Mouse (Mus musculus) layer of hippocampus, postnatal 25 days (tissue): ENCODE data around the gene Frem2. TPM values are rescaled to one million over a fixed set of nuclear protein-coding genes. Genes with fewer than 3 reads are reported as not detected.

Experiments
- DNase-seq, 2 experiments: peaks; one replicate each; pipeline ENCODE4 v3.0.0; 2022; ENCODE audit warnings: mixed read lengths in 2 of 2, low spot score in 1 of 2; ENCODE audit errors: extremely low spot score in 1 of 2
- total RNA-seq, 2 experiments: library from RNA; stranded (reverse); gene quantifications; 2 replicates each; pipeline ENCODE4 v1.2.3; 2021

The Frem2 gene
- total RNA-seq, 2 experiments from 2014 or later, result 1.7 to 2.3 TPM

GRCm38 (mm10) chr3:53559056-53559455, 98.1 kb downstream of the Frem2 start:
- DNase-seq, result no peak

DNA sequence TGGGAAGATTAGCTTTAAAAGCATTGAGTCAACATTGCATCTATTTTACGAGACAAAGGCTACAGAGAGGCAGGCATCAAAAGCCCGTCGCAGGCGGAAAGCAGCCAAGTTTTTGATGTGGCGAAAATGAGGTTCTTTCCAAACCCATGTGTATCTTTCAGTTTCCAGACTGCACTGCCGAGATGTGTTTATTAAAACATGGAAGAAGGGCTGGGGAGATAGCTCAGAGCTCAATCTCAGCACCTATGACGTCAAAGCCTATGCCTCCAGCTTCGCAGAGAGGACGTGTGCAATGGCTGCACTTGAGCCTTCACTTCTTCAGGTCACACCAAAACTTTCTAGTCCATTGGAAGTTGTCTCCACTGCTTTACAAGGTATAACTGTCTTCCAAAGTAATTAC, 98.9 kb downstream of the Frem2 start:
- DNase-seq, result no peak

DNA sequence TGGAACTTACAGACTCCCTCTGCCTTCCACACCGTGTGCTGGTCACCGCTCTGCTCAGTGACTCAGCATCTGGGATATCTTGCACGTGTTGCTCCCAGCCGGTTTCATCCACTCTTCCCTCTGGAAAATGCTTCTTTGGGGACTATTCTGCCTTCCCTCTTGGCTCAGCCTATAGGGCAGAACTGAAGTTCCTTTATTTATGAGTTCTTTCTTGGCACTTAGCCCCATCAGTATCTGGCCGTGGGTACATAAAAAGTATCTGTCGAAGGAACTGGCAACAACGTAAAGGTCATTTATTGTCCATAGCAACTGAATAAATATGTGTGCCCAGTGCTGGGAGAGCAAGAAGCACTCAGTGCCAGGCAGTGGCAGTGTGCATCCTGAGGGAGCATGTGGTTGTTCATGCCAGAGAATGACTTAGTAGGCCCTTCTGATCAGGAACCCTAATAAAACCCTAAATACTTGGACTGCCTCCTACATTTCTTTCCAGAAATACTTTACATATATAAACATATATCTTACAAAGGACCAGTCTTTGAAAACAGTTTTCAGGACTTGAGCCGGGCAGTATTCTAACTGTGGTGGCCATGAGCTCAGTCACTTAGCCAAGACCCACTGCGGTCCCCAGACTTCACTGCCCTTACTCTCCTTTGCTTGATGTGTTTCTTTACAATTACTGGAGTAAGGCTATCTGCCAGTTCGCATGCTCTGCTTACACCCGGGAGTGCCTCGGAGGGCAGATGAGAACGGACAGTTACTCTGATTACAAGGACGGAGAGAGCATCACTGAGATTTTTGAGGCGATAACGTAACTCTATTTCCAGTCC, 99.6 kb downstream of the Frem2 start:
- DNase-seq, result no peak

DNA sequence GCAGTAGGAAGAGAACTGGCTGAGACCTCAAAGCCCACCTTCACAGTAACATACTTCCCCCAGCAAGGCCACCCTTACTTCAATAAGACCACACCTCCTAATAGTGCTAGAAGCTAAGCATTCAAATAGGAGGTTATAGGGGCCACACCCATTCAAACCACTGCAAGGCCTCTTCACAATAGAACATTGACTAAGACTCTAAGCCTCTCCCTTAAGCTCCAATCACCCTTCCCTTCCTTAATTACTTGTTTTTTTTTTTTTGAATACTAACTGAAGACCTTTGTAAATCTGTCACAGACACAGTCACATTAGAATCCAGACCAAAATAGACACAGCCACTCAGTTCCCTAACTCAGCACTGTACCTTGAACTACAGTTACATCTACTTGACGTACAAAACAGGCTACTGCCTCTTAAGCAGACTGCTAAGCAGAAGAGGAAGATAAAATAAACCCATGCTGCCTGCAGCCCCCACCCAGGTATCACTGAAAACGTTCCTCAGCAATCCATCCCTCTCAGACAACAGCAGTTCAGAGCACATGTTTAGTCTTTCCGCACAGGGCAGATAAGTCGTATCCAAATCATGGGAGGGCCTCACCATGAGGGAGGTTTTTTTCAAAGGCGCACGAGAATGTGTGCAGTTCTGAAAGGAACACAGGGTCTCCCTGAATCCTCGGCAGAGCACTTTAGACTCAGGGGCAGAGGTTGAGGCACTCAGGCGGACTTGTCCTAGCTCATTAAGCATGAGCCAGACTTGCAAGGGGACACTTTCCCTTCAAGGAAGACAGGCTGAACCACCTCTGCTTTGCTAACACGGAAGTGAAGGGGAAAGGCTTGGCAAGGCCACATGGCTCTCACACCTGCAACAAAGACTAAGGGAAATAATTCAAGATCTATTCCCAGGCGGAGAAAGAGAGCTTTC, 101.9 kb downstream of the Frem2 start:
- DNase-seq, result no peak

DNA sequence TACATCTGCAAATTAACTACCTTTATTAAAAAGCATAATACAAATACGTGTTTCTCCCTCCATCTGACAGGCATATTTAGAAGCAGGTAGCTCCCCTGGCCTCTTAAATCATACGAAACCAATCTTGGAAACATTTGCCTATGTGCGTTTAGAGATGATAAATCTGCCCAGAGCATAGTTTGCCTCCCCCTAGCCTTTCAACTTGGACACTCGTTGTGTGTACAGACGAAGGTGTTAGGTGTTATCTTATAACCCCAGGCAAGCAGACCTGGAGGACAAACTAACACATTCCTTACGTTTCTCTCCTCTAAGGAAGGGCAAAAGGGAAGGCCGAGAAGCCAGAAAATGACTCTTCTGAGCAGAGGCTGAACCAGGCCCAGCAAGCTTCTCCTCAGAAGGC, 104.5 kb downstream of the Frem2 start:
- no peak for DNase-seq

GRCm38 (mm10) chr3:53532091-53532490, 125.1 kb downstream of the Frem2 start:
- DNase-seq, result no peak

GRCm38 (mm10) chr3:53530305-53530704, 126.8 kb downstream of the Frem2 start:
- DNase-seq, result no peak

DNA sequence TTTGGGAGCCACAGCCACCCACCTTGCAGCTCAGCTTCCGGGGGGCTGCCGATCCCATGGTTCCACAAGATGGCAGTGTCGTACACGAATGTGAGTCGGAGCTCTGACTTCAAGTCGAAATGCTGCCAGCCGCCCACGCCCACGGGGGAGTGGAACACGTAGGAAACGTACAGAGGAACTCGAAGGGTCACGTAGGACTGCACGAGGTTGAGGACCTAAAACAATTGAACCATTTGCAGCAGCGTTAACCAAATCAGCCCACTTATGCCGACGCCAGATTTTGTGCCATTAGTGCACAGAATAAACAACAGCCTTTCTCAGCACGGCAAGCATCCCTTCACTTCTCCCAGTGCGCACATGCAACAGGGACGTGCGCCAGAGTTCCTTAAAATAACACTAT, 131.4 kb downstream of the Frem2 start:
- DNase-seq, result peak; percentile 82 to 90

DNA sequence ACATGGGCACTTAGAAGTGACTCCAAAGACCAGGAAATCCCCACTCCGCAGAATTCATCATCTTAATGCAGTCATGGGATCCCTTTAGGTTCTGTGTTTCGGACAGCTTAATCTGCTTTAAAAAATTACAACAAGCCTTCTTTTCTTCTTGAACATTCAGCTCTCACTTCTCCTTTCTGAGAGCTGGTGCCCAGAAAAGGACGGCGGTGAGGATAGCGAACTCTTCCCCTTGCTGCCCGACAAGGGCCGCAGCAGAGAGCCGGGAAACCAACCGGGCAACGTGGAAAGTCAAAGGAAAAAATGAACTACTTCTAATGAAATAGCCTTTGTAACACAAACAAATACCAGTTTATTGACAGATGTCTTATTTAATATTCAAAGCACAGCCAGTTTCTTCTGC, 134.4 kb downstream of the Frem2 start:
- no peak for DNase-seq

GRCm38 (mm10) chr3:53514221-53515065, 142.7 kb downstream of the Frem2 start:
- no peak for DNase-seq

GRCm38 (mm10) chr3:53513096-53513495, 144.1 kb downstream of the Frem2 start:
- no peak for DNase-seq

GRCm38 (mm10) chr3:53502428-53502827, 154.7 kb downstream of the Frem2 start:
- no peak for DNase-seq

GRCm38 (mm10) chr3:53498351-53498905, 158.7 kb downstream of the Frem2 start:
- DNase-seq, result no peak

- no peak for DNase-seq
Measured at GRCm38 (mm10) chr3:53488353-53488752, 168.8 kb downstream of the Frem2 start, which contains the start of gene Stoml3. Stoml3 (plus strand) TSS chr3:53488653.

DNA sequence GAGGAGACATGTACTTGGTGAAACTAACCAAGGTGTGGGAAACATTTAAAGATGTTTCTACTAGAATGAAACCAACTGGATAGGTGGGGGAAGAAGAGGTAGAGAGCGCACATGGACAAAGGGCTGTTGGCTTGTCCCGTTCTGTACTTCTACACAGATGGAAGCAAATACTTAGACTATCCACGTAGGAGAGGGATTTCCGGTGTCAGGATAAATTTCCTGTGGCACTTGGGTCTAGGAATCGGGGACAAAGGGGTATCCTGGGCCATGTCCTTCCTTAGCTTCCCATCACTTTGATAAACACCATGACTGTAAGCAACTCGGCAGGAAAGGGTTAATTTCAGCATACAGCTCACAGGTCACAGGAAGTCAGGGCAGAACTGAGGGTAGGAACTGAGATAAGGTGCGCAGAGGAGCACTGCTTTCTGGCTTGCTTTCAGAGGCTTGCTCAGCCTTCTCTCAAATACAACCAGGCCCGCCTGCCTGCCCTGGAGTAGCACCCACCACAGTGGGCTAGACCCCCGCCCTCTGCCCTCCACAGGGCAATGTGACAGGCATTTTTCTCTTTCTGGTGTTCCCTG, 170.1 kb downstream of the Frem2 start:
- DNase-seq, result no peak

- DNase-seq, result no peak
Measured at GRCm38 (mm10) chr3:53486561-53486960, 170.6 kb downstream of the Frem2 start.

GRCm38 (mm10) chr3:53483414-53484059, 173.6 kb downstream of the Frem2 start:
- no peak for DNase-seq

- DNase-seq, result no peak
Measured at GRCm38 (mm10) chr3:53478419-53479046, 178.6 kb downstream of the Frem2 start.

DNA sequence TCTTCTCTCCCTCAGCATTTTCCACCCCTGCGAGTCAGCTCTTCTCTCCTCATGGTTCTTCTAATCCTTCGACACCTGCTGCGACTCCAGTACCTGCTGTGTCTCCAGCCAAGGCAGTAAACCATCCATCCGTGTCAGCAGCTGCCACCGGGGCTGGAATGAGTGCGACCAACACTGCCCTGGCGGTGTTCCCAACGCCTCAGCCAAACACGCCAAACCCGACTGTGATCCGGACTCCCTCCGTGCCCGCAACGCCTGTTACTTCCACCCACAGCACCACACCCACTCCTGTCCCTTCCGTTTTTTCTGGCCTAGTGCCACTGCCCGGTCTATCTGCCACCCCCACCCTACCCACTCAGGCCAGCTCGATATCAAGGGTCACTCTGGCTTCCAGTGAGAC, 179.7 kb downstream of the Frem2 start:
- DNase-seq, result no peak
